Mouse (Mus musculus) CH12.LX (cell line): ENCODE results near the gene Cd180. TPM values are rescaled to one million over a fixed set of nuclear protein-coding genes. Genes with fewer than 3 reads are reported as not detected.
"Not testable (repeated sequence)": the region's sequence is repeated elsewhere in the genome, so short reads cannot be mapped to it uniquely, and the experiment has no call there.

ENCODE experiments used
- DNase-seq: peaks from one replicate; pipeline ENCODE4 v3.0.0-alpha.2; 2013; ENCODE audit errors: extremely low read depth
- H3K27ac ChIP-seq: 2 replicates; pipeline ENCODE4 v1.5.1; 2012; ENCODE audit warnings: low read depth, mild to moderate bottlenecking, control low read depth, moderate library complexity; ENCODE audit not compliant: insufficient read depth
- H3K27me3 ChIP-seq: replicated peaks from 2 replicates; pipeline ENCODE3; 2012; ENCODE audit warnings: inconsistent platforms
- H3K36me3 ChIP-seq, 2 experiments: replicated peaks in 1 of 2; 2 replicates each; pipeline versions ENCODE3 to v1.6.1; 2012; ENCODE audit warnings: inconsistent platforms in 1 of 2, low read length in 1 of 2, mild to moderate bottlenecking in 1 of 2, mixed read lengths in 1 of 2, moderate library complexity in 1 of 2; ENCODE audit not compliant: control insufficient read depth in 1 of 2, insufficient read depth in 1 of 2
- H3K4me1 ChIP-seq, 2 experiments: 2 replicates each; pipeline ENCODE4 v1.6.1; 2012; ENCODE audit warnings: inconsistent platforms in 1 of 2, moderate library complexity in 1 of 2; ENCODE audit not compliant: insufficient read depth in 2 of 2, control insufficient read depth in 1 of 2
- H3K4me2 ChIP-seq: 2 replicates; pipeline ENCODE4 v1.6.1; 2012; ENCODE audit warnings: low read depth, mild to moderate bottlenecking, control low read depth; ENCODE audit not compliant: poor library complexity, insufficient read depth, severe bottlenecking
- H3K4me3 ChIP-seq, 3 experiments: fragments of 150-350 bp in 1 of 3; sonication (generic) in 1 of 3; replicated peaks in 1 of 3; 2 replicates each; pipeline versions ENCODE3 to v1.5.1; 2011 to 2012; ENCODE audit warnings: low read depth in 2 of 3, low read length in 2 of 3, mild to moderate bottlenecking in 2 of 3, moderate library complexity in 2 of 3, control low read depth in 1 of 3, improper control_type of control experiment in 1 of 3, inconsistent platforms in 1 of 3, mixed read lengths in 1 of 3; ENCODE audit not compliant: poor library complexity in 1 of 3
- H3K79me2 ChIP-seq: replicated peaks from 2 replicates; pipeline ENCODE4 v1.6.1; 2012; ENCODE audit warnings: mild to moderate bottlenecking, moderate library complexity; ENCODE audit not compliant: control insufficient read depth, poor library complexity, insufficient read depth, severe bottlenecking; ENCODE audit errors: extremely low read depth
- H3K9ac ChIP-seq: 2 replicates; pipeline ENCODE4 v1.6.1; 2012; ENCODE audit warnings: low read depth, mild to moderate bottlenecking, control low read depth, moderate library complexity; ENCODE audit not compliant: insufficient read depth
- H3K9me3 ChIP-seq: replicated peaks from 2 replicates; pipeline ENCODE3; 2012; ENCODE audit warnings: low read length, inconsistent platforms, mixed read lengths
- BHLHE40 ChIP-seq: IDR thresholded peaks from 2 replicates; pipeline ENCODE4 v1.6.1; 2011; ENCODE audit warnings: mild to moderate bottlenecking, low read depth, low read length, improper control_type of control experiment
- ETS1 ChIP-seq: conservative IDR thresholded peaks from 2 replicates; pipeline ENCODE4 v1.6.1; 2012; ENCODE audit warnings: low read depth, mild to moderate bottlenecking, inconsistent platforms, low read length, improper control_type of control experiment, moderate library complexity
- GABPA ChIP-seq: IDR thresholded peaks from 2 replicates; pipeline ENCODE4 v1.6.1; 2012; ENCODE audit warnings: low read depth, low read length, improper control_type of control experiment, inconsistent platforms; ENCODE audit not compliant: insufficient replicate concordance
- IRF4 ChIP-seq: IDR thresholded peaks from 2 replicates; pipeline ENCODE4 v1.6.1; 2014; ENCODE audit warnings: low read depth, mild to moderate bottlenecking, inconsistent platforms, low read length, improper control_type of control experiment
- KAT2A ChIP-seq: IDR thresholded peaks from 2 replicates; pipeline ENCODE4 v1.6.1; 2012; ENCODE audit warnings: low read length, improper control_type of control experiment, inconsistent platforms; ENCODE audit not compliant: insufficient replicate concordance
- MAFK ChIP-seq: IDR thresholded peaks from 2 replicates; pipeline ENCODE4 v1.6.1; 2011; ENCODE audit warnings: low read length, improper control_type of control experiment; ENCODE audit not compliant: insufficient replicate concordance
- MEF2A ChIP-seq: IDR thresholded peaks from 2 replicates; pipeline ENCODE4 v1.6.1; 2014; ENCODE audit warnings: low read depth, mild to moderate bottlenecking, inconsistent platforms, low read length, improper control_type of control experiment, borderline replicate concordance
- NELFE ChIP-seq: IDR thresholded peaks from 2 replicates; pipeline ENCODE4 v1.6.1; 2011; ENCODE audit warnings: low read depth, low read length, improper control_type of control experiment
- RAD21 ChIP-seq: IDR thresholded peaks from 2 replicates; pipeline ENCODE4 v1.6.1; 2011; ENCODE audit warnings: low read depth, mild to moderate bottlenecking, low read length, improper control_type of control experiment, moderate library complexity
- SIN3A ChIP-seq: IDR thresholded peaks from 2 replicates; pipeline ENCODE4 v1.6.1; 2012; ENCODE audit warnings: low read length, improper control_type of control experiment, inconsistent platforms
- SMC3 ChIP-seq: IDR thresholded peaks from 2 replicates; pipeline ENCODE4 v1.6.1; 2011; ENCODE audit warnings: low read depth, low read length, improper control_type of control experiment
- USF2 ChIP-seq: conservative IDR thresholded peaks from 2 replicates; pipeline ENCODE4 v1.6.1; 2011; ENCODE audit warnings: low read depth, low read length, improper control_type of control experiment
- dilution Hi-C: fragments of 300-500 bp; cut with MboI; formaldehyde crosslinking; loops from 2 replicates; pipeline ENCODE4 v1.14.3; 2020; ENCODE audit warnings: low sequenced_read_pairs; ENCODE audit not compliant: extremely low pct_unique_long_range_greater_than_20kb, extremely low pct_ligation_motif_present
- in situ Hi-C: fragments of 300-500 bp; cut with MboI; formaldehyde crosslinking; loops from 3 replicates; pipeline ENCODE4 v1.14.3; 2019; ENCODE audit warnings: low sequenced_read_pairs, low pct_ligation_motif_present, low pct_unique_long_range_greater_than_20kb, mixed read lengths
- polyA plus RNA-seq: library from polyadenylated mRNA; unstranded; fragments of >175 nt; gene quantifications from 2 replicates; pipeline ENCODE4 v1.2.1, GENCODE M21; 2012; ENCODE audit warnings: low read depth; ENCODE audit not compliant: insufficient read length
- total RNA-seq, 2 experiments: library from RNA; depleted of rRNA; stranded (reverse); fragments of 300-350 nt in 1 of 2; fragments of >200 nt in 1 of 2; gene quantifications; 2 replicates each; pipeline ENCODE4 v1.2.3; 2012 to 2014

The Cd180 gene
- total and polyA plus RNA-seq, 3 experiments: 34.2 to 232 (median 40.4) TPM

DNA sequence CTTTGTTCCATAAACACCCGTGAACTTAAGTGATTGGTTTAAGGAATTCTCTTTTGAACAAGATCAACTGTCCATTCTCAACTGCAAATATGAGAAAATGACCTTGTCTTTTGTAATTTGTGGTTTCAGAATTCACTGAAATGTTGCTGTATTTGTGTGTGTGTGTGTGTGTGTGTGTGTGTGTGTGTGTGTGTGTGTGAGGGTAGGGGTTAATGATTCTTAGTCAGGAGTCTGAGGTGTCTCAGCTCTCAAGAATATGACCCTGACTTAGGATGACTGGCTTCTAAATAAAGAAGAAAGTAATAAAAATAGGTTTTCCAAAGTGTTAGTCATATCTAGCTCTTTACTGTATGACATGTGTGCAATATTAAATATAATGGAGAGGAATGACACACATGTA is 33.5 kb downstream of the Cd180 start:
- DNase-seq: no peak
- dilution Hi-C loops (no loop called here), in situ Hi-C loops (loop anchor here (5.0 kb wide), 1 partner anchor 35 kb away; the partner anchor contains the start of gene Cd180)
- peaks cover 0 to 21% of the 10 kb centered on the region in 2 experiments for H3K36me3 ChIP-seq
- H3K27me3 ChIP-seq: no peaks in the 10 kb centered on the region
- no peak overlapping the region for H3K9ac ChIP-seq
- no peak overlapping the region for H3K4me2 ChIP-seq
- H3K79me2 ChIP-seq: peaks cover 14% of the 10 kb centered on the region
- H3K27ac ChIP-seq: no peak overlapping the region; the same call in 1 of the 2 replicates
- peaks cover 25 to 86% of the 10 kb centered on the region in 2 experiments for H3K4me1 ChIP-seq
- H3K9me3 ChIP-seq: no peaks in the 10 kb centered on the region
- no peak for TF ChIP-seq SMC3
- TF ChIP-seq MEF2A: no peak
- H3K4me3 ChIP-seq: no peak overlapping the region

DNA sequence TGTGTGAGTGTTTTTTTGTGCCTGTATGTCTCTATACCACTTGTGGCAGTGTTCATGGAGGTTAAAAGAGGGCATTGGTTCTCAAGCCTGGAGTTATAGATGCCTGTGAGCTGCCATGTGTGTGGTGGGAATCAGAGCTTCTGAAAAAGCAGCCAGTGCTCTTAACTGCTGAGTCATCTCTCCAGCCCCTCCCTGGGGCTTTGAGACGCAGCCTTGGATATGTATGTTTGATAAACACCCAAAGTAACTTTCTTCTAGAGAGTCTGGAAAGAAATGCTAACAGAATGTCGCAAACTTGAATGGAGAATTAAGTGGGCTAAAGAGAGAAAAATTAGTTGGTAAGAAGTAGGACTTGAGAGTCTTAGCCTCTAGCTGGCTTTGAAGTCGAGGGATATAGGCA is 34.7 kb downstream of the Cd180 start:
- Histone ChIP-seq H3K9me3 (no peaks in the 10 kb centered on the region), H3K4me2 (peak overlapping the region; percentile 29; the same call in 1 of the 2 replicates), H3K36me3 (peaks cover 0 to 30% of the 10 kb centered on the region in 2 experiments), H3K79me2 (peaks cover 14% of the 10 kb centered on the region), H3K27me3 (no peaks in the 10 kb centered on the region), H3K4me3 (no peak overlapping the region), H3K4me1 (peaks cover 25 to 77% of the 10 kb centered on the region in 2 experiments), H3K27ac (no peak overlapping the region), H3K9ac (no peak overlapping the region; the same call in 1 of the 2 replicates)
- in situ Hi-C loops: loop anchor here (5.0 kb wide), 1 partner anchor 36 kb away; the partner anchor contains the start of gene Cd180
- TF ChIP-seq ETS1: 0 out of 2 replicates have a peak, but pooled peaks have one; percentile 13
- TF ChIP-seq BHLHE40: no peak
- TF ChIP-seq USF2: no peak
- peak; percentile 95 for TF ChIP-seq MAFK
- TF ChIP-seq SIN3A: no peak
- peak; percentile 22; the same call in 1 of the 2 replicates for TF ChIP-seq IRF4
- TF ChIP-seq KAT2A: no peak
- TF ChIP-seq NELFE: no peak
- TF ChIP-seq GABPA: no peak
- TF ChIP-seq RAD21: no peak
- DNase-seq: peak; percentile 62
- dilution Hi-C loops: no loop called here

DNA sequence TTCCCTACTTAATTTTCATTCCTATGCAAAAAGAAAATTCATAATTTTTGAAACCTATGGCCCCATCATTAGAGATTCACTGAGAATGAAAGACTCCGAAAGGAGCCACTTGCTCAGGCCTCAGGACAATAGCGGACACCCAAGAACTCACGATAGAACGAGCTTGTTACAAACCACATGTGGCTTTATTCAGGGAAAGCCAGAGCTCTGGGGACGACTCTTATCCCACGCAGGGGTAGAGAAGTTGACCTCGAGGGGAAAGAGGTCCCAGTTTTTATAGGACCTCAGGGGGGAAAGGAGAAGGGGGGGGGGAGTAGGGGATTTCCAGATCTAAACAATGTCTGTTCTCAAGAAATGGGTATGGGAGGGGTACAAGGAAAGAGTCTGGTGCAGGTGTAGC is 35.6 kb downstream of the Cd180 start:
- H3K9ac ChIP-seq, dilution Hi-C loops, H3K4me3 ChIP-seq, DNase-seq, H3K27me3 ChIP-seq, H3K9me3 ChIP-seq, H3K4me2 ChIP-seq, H3K27ac ChIP-seq: not testable (repeated sequence)
- Histone ChIP-seq H3K79me2 (peaks cover 11% of the 10 kb centered on the region), H3K4me1 (peaks cover 23 to 71% of the 10 kb centered on the region in 2 experiments), H3K36me3 (peaks cover 0 to 34% of the 10 kb centered on the region in 2 experiments)
- in situ Hi-C loops: loop anchor here (5.0 kb wide), 1 partner anchor 37 kb away; the partner anchor contains the start of gene Cd180
